In the genomic region with DNA sequence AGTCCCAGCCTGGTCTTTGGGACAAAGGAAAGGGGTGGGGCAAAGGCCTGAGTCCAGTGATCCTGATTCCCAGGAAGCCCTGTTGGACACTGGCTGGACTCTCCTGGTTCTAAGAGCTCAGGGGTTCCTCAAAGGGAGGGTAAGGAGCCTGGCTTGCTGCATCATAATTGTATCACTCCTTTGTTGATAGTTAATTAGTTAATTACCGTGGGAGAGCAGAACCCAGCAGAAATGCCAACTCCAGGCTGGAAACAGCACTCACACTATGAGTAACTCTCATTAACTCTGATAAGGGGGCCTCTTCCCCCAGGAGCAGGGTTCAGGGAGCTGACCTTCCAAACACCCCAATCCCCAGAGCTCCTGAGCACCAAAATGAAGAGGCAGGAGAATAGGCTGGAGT, we compare ENCODE assay signal across 19 mouse cellular contexts. TPM values are rescaled to one million over a fixed set of nuclear protein-coding genes. Genes with fewer than 3 reads are reported as not detected.
A peak's percentile ranks its signal among the peaks of the same experiment; 100 is the strongest.
DNase-seq lines count a peak whose midpoint lies in the region; ATAC-seq and TF ChIP-seq lines count a peak whose summit lies in the region.
"Had no signal": no experiment of that assay in that cellular context is flagged by ENCODE, and none has a peak within 500 bp of the region (broad histone marks: within the 10 kb centered on the region; RNA-seq: fewer than 3 reads in every experiment).

No protein-coding gene starts in this region.

- no peaks in the 10 kb centered on the region for H3K36me3 ChIP-seq in heart, embryonic 11.5 days (ENCODE audit: control insufficient read depth, insufficient read depth, low read length)
- H3K36me3 ChIP-seq in heart, embryonic 15.5 days: no peaks in the 10 kb centered on the region
- no peaks in the 10 kb centered on the region for H3K36me3 ChIP-seq in stomach, postnatal 0 days (ENCODE audit: control insufficient read depth, insufficient read depth, low read length)
- H3K36me3 ChIP-seq: embryonic facial prominence, embryonic 15.5 days; forebrain, embryonic 10.5 days; hindbrain, embryonic 12.5 days had no signal

- peaks cover 24% of the 10 kb centered on the region for H3K4me1 ChIP-seq in heart, embryonic 11.5 days (ENCODE audit: control insufficient read depth, insufficient read depth, low read length)
- H3K4me1 ChIP-seq in heart, embryonic 15.5 days (replicated peaks): peaks cover 49% of the 10 kb centered on the region
- H3K4me1 ChIP-seq in stomach, postnatal 0 days (replicated peaks; ENCODE audit: control insufficient read depth, insufficient read depth): 0 out of 2 replicates have a peak, but pooled peaks cover 2% of the 10 kb centered on the region
- H3K4me1 ChIP-seq: embryonic facial prominence, embryonic 15.5 days; hindbrain, embryonic 12.5 days had no signal

- H3K27me3 ChIP-seq in heart, embryonic 11.5 days (ENCODE audit: control insufficient read depth, insufficient read depth, low read length): no peaks in the 10 kb centered on the region
- no peaks in the 10 kb centered on the region for H3K27me3 ChIP-seq in heart, embryonic 15.5 days
- no peaks in the 10 kb centered on the region for H3K27me3 ChIP-seq in stomach, postnatal 0 days (ENCODE audit: control insufficient read depth, insufficient read depth, low read length)
- H3K27me3 ChIP-seq: embryonic facial prominence, embryonic 15.5 days; hindbrain, embryonic 12.5 days had no signal

- no peak for TF ChIP-seq EP300 in stomach, postnatal 0 days (optimal IDR thresholded peaks at IDR 0.05)

- TF ChIP-seq CTCF in stomach, postnatal 0 days (IDR thresholded peaks at IDR 0.05; ENCODE audit: low read depth): no peak

- WGBS in heart, embryonic 11.5 days (ENCODE audit: insufficient replicate concordance): 84% methylated on average over 1 of the region's 1 CpGs
- 71% methylated on average over 1 of the region's 1 CpGs for WGBS in heart, embryonic 15.5 days
- 80% methylated on average over 1 of the region's 1 CpGs for WGBS in stomach, postnatal 0 days

- no peak overlapping the region for H3K4me3 ChIP-seq in heart, embryonic 11.5 days (ENCODE audit: low read depth, low read length)
- H3K4me3 ChIP-seq in heart, embryonic 15.5 days: no peak overlapping the region
- no peak overlapping the region for H3K4me3 ChIP-seq in stomach, postnatal 0 days (ENCODE audit: low read depth, low read length)
- H3K4me3 ChIP-seq: embryonic facial prominence, embryonic 15.5 days; erythroblast, embryonic 14.5 days; forebrain, embryonic 10.5 days; gastrocnemius, adult 2 months; hindbrain, embryonic 12.5 days had no signal

- no peak for DNase-seq in heart, adult 9 months (ENCODE audit: low spot score in 2 of 2)
- no peak for DNase-seq in heart, postnatal 4 days
- peak; percentile 8 for DNase-seq in kidney, adult 9 months
- DNase-seq in kidney, adult 11 months: no peak
- DNase-seq in stomach, postnatal 0 days (ENCODE audit: low spot score): no peak
- DNase-seq in yolk sac, embryonic 10.5 days (ENCODE audit: low spot score): no peak
- DNase-seq: adrenal gland, adult 8-10 months; adrenal gland, postnatal 36 days; cerebellum, adult 2 months; embryo, embryonic 11 days had no signal

- peak overlapping the region; percentile 82 for H3K27ac ChIP-seq in heart, embryonic 11.5 days (ENCODE audit: low read depth, low read length)
- H3K27ac ChIP-seq in heart, embryonic 15.5 days: peak overlapping the region; percentile 94
- no peak overlapping the region for H3K27ac ChIP-seq in stomach, postnatal 0 days (replicated peaks)
- H3K27ac ChIP-seq: embryonic facial prominence, embryonic 15.5 days; forebrain, embryonic 10.5 days; gastrocnemius, adult 2 months; hindbrain, embryonic 12.5 days had no signal

- H3K4me2 ChIP-seq in heart, embryonic 11.5 days: no peak overlapping the region
- no peak overlapping the region for H3K4me2 ChIP-seq in heart, embryonic 15.5 days
- no peak overlapping the region for H3K4me2 ChIP-seq in stomach, postnatal 0 days (replicated peaks; ENCODE audit: low read depth)
- H3K4me2 ChIP-seq: embryonic facial prominence, embryonic 15.5 days; hindbrain, embryonic 12.5 days had no signal

- no peak overlapping the region for H3K9ac ChIP-seq in heart, embryonic 11.5 days (ENCODE audit: low read depth, low read length)
- H3K9ac ChIP-seq in heart, embryonic 15.5 days: no peak overlapping the region
- no peak overlapping the region for H3K9ac ChIP-seq in stomach, postnatal 0 days (ENCODE audit: low read length)
- H3K9ac ChIP-seq: embryonic facial prominence, embryonic 15.5 days; hindbrain, embryonic 12.5 days had no signal

- no peaks in the 10 kb centered on the region for H3K9me3 ChIP-seq in heart, embryonic 11.5 days (replicated peaks; ENCODE audit: control insufficient read depth, low read length)
- no peaks in the 10 kb centered on the region for H3K9me3 ChIP-seq in heart, embryonic 15.5 days (replicated peaks)
- no peaks in the 10 kb centered on the region for H3K9me3 ChIP-seq in stomach, postnatal 0 days (ENCODE audit: control insufficient read depth, low read length)
- H3K9me3 ChIP-seq: embryonic facial prominence, embryonic 15.5 days; forebrain, embryonic 10.5 days; hindbrain, embryonic 12.5 days had no signal

- no peak for ATAC-seq in heart, embryonic 11.5 days (replicated peaks; ENCODE audit: insufficient number of reproducible peaks, low FRiP score, low TSS enrichment)
- ATAC-seq in heart, embryonic 15.5 days (replicated peaks; ENCODE audit: insufficient number of reproducible peaks, insufficient read depth, low FRiP score, low read depth): no peak
- peak; percentile 21; the same call in 1 of the 2 replicates for ATAC-seq in stomach, postnatal 0 days (ENCODE audit: low FRiP score, low TSS enrichment)
- ATAC-seq: forebrain, embryonic 14.5 days; hindbrain, embryonic 16.5 days had no signal

RNA-seq across cellular contexts. Expression of gene Lbh, which starts 59.5 kb away (rescaled TPM):
- 19.1 and 22.8 TPM in 2 replicates for polyA plus RNA-seq in heart, embryonic 11.5 days (2014; fragmentation: Nextera tagmentation; extraction: Ambion mirVana)
- 23.2 and 29.0 TPM in 2 replicates for polyA plus RNA-seq in heart, embryonic 15.5 days (2015; fragmentation: Nextera tagmentation; extraction: Ambion mirVana)
- 100 to 1,000 TPM; 730 to 743 TPM for total RNA-seq in heart, postnatal 4 days (2021)
- polyA plus RNA-seq in stomach, postnatal 0 days (2015; fragmentation: Nextera tagmentation; extraction: Ambion mirVana): 2.0 and 2.7 TPM in 2 replicates
